Mouse (Mus musculus) embryonic facial prominence, embryonic 14.5 days (tissue): ENCODE measurements around the gene Sntn. TPM values are rescaled to one million over a fixed set of nuclear protein-coding genes. Genes with fewer than 3 reads are reported as not detected.

Experiments used
- ATAC-seq: fragments of 200-750 bp; cut with Nextera tagmentation; 2 replicates; pipeline ENCODE4 v1.8.0; 2017; ENCODE audit warnings: low read depth, moderate number of reproducible peaks, moderate TSS enrichment
- DNase-seq: peaks from one replicate; pipeline ENCODE4 v3.0.0-alpha.2; 2015; ENCODE audit warnings: low spot score
- H3K27ac ChIP-seq: fragments of 300-500 bp; sonication (generic); replicated peaks from 2 replicates; pipeline ENCODE4 v1.5.1; 2014; ENCODE audit warnings: low read depth, mild to moderate bottlenecking, low read length, moderate library complexity
- H3K27me3 ChIP-seq: fragments of 300-500 bp; sonication (generic); replicated peaks from 2 replicates; pipeline ENCODE4 v1.6.1; 2014; ENCODE audit warnings: low read length; ENCODE audit not compliant: control insufficient read depth, insufficient read depth
- H3K36me3 ChIP-seq: fragments of 300-500 bp; sonication (generic); 2 replicates; pipeline ENCODE4 v1.6.1; 2014; ENCODE audit warnings: low read length, mixed read lengths; ENCODE audit not compliant: control insufficient read depth, insufficient read depth
- H3K4me1 ChIP-seq: fragments of 300-500 bp; sonication (generic); 2 replicates; pipeline ENCODE4 v1.6.1; 2014; ENCODE audit warnings: antibody characterized with exemption, low read length; ENCODE audit not compliant: control insufficient read depth, insufficient read depth
- H3K4me2 ChIP-seq: fragments of 300-500 bp; sonication (generic); 2 replicates; pipeline ENCODE4 v1.6.1; 2014; ENCODE audit warnings: low read depth, mild to moderate bottlenecking, low read length, moderate library complexity, mixed read lengths
- H3K4me3 ChIP-seq: fragments of 300-500 bp; sonication (generic); 2 replicates; pipeline ENCODE4 v1.5.1; 2014; ENCODE audit warnings: low read depth, mild to moderate bottlenecking, low read length
- H3K9ac ChIP-seq: fragments of 300-500 bp; sonication (generic); 2 replicates; pipeline ENCODE4 v1.6.1; 2014; ENCODE audit warnings: low read depth, mild to moderate bottlenecking, low read length, moderate library complexity, mixed read lengths
- H3K9me3 ChIP-seq: fragments of 300-500 bp; sonication (generic); 2 replicates; pipeline ENCODE4 v1.6.1; 2016; ENCODE audit warnings: low read length; ENCODE audit not compliant: control insufficient read depth
- WGBS: fragments of 180-500 bp; shearing (Covaris S2); extraction: QIAGEN DNeasy Blood & Tissue Kit; methylation state at CpG from one replicate; pipeline ENCODE4 v1.1.7; 2014; 5-methylcytosine and 5-hydroxymethylcytosine counted together
- polyA plus RNA-seq: library from polyadenylated mRNA; unstranded; fragments of >200 nt; fragmentation: Nextera tagmentation; extraction: Ambion mirVana; gene quantifications from 2 replicates; pipeline ENCODE4 v1.2.1, GENCODE M21; 2014

Gene Sntn
- 1.3 TPM in 1 of 2 replicates, not detected in the other for polyA plus RNA-seq

DNA sequence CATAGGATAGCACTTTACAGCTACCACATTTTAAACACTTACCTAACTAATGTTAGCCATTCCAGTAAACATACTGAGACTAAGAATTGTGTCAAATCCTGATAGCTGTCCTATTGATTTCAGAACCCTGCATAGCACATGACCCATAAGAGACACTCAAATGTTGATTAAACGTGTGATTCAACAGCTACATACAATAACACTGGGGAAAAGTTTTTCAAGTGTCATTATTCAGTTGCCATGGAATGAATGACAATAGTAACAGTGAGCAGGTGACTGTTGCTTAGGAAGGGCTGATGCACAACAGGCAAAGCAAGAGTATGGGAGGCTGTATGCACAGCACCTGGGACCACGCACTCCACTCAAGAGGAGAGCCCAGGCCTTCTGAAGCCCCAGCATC lies at the start of gene Sntn:
Gene Sntn, plus strand, starts transcription at position 301 of the 400 bp plus-strand sequence.
- H3K27me3 ChIP-seq = no peaks in the 10 kb centered on the region
- no peak within 1 kb of the TSS for H3K4me3 ChIP-seq
- DNase-seq (no peak), ATAC-seq (no peak)
- H3K9me3 ChIP-seq = no peaks in the 10 kb centered on the region
- no peak within 1 kb of the TSS for H3K4me2 ChIP-seq
- no peaks in the 10 kb centered on the region for H3K4me1 ChIP-seq
- H3K27ac ChIP-seq = no peak within 1 kb of the TSS
- WGBS = 78% methylated on average over 2 of the region's 2 CpGs
- no peak within 1 kb of the TSS for H3K9ac ChIP-seq
- no peaks in the 10 kb centered on the region for H3K36me3 ChIP-seq

DNA sequence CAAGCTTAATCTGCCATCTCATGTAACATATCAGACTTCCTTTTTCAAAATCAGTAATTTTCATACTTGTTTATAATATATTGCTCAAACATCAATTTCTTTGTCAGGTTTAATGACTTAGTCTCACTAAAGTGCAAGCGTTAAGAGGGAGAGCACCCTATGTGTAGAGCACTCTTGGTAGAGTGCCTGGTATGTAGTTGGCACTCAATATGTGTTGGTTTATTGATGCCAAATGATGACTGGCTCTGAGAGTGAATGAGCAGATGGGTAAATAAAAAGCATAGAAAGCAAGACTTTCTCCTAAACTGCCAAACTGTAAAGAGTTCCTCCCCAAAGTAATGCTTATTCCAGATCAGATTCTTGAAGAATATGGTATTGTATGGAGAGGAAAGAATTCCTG lies 20.8 kb upstream of the Sntn start:
- WGBS = 96% methylated on average over 1 of the region's 1 CpGs
- no peaks in the 10 kb centered on the region for H3K27me3 ChIP-seq
- H3K4me3 ChIP-seq = no peak overlapping the region
- no peak overlapping the region for H3K27ac ChIP-seq
- H3K36me3 ChIP-seq = no peaks in the 10 kb centered on the region
- H3K9ac ChIP-seq = no peak overlapping the region
- ATAC-seq = no peak
- DNase-seq = no peak
- H3K9me3 ChIP-seq = no peaks in the 10 kb centered on the region
- peaks cover 4% of the 10 kb centered on the region; the same call in 1 of the 2 replicates for H3K4me1 ChIP-seq
- H3K4me2 ChIP-seq = no peak overlapping the region

DNA sequence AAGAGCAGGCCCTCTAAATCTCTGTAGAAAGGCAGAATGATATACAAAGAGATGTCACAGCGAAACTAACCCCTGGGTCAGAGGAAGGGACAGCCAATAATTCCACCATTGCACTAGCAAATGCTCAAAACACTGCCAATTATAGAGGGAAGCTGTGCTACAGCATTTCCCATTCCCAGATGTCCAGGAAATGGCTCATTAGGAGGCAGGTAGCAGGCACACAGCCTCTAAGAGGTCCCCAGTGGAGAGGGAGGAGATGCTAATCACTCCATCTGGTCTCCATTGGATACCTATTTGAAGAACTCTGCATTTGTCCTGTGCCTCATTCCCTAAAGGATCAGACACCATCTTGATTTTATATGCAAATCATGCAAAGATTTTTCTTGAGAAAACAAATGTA lies 19.6 kb upstream of the Sntn start:
- H3K9ac ChIP-seq = no peak overlapping the region
- no peak overlapping the region for H3K4me2 ChIP-seq
- 33% methylated on average over 1 of the region's 1 CpGs for WGBS

DNA sequence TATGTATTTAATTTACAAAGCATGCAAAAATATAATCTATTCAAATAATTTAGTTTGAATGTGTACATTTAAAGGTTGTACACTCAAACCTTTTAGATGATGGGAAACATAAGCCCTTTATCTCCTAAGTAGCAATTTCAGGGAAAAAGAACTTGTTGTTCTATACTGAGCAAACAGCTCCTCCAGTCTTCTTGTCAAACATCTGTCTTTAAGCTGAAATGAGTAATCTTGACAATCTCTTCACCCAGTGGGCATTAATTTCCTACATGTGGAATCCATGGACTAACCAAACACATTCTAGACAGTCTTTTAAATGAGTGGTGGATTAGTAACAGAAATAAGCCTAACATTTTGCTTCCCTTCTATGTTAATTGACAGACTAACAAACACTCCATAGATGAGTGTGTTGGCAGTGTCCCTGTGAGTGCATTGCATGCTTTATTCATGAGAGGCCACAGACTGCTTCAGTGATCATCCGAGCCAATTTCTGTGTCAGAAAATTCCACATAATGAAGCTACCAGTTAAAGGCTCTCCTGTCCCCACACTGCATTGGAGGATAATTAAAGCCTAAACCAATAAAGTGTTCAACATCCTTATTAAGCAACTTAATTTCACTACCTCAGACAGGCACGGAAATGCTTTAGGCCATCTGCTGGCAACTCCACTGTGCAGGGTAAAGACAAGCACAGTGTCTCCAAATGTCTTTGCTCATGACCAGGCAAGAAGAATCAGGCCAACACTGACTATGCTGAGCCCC lies 19.0 kb upstream of the Sntn start:
- DNase-seq (peak; percentile 21), ATAC-seq (peak; percentile 53)
- no peak overlapping the region for H3K4me3 ChIP-seq
- no peak overlapping the region for H3K4me2 ChIP-seq
- H3K4me1 ChIP-seq = peaks cover 4% of the 10 kb centered on the region; the same call in 1 of the 2 replicates
- no peaks in the 10 kb centered on the region for H3K27me3 ChIP-seq
- no peaks in the 10 kb centered on the region for H3K9me3 ChIP-seq
- H3K27ac ChIP-seq = no peak overlapping the region
- H3K9ac ChIP-seq = no peak overlapping the region
- 41% methylated on average over 2 of the region's 2 CpGs for WGBS
- H3K36me3 ChIP-seq = no peaks in the 10 kb centered on the region

More for the DNA sequence above, 19.6 kb upstream of the Sntn start:
- H3K36me3 ChIP-seq = no peaks in the 10 kb centered on the region
- no peaks in the 10 kb centered on the region for H3K9me3 ChIP-seq
- H3K27me3 ChIP-seq = no peaks in the 10 kb centered on the region
- no peak overlapping the region for H3K4me3 ChIP-seq
- DNase-seq (peak; percentile 61), ATAC-seq (peak; percentile 86; the same call in 1 of the 2 replicates)
- peaks cover 4% of the 10 kb centered on the region; the same call in 1 of the 2 replicates for H3K4me1 ChIP-seq
- H3K27ac ChIP-seq = no peak overlapping the region

DNA sequence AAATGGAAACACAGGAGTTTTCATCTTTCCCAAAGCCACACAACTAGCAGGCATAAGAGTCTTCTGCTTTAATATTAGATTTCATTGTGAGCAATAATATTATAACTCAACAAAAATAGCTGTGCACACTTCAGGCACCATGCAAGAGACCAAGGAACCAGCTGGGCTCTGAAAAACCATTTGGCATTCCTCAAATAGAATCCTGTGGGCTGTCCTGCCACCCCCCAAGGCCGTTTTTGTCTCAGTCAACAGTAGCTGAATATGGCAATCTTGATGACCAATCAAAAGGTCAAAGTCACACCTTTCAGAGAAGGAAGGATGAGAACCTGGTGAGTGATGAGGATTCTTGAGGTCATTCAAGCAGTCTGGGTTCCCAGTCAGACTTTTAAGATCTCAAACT lies 16.0 kb downstream of the Sntn start:
- Histone ChIP-seq H3K36me3 (no peaks in the 10 kb centered on the region), H3K9me3 (no peaks in the 10 kb centered on the region)
- WGBS = 43% methylated on average over 1 of the region's 1 CpGs

DNA sequence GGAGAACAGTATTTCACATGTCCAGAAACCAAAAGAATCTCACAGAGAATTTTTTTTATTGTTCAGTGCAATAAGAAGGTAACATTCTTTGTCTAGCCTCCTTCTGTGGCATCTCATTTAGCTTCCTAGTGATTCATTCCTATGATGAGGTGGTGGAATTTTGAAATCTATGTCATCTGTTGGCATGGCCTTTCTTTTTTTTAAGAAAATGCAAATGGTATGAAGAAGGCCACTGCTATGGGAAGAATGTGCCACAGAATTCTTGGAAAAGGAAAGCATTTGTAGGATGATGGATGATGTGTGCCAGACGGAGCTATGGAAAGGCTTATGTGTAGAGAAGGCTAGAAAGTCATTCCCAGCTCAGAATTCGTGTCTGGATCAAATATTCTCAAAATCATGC lies 19.8 kb downstream of the Sntn start:
- DNase-seq = no peak
- no peak for ATAC-seq
- no peaks in the 10 kb centered on the region for H3K27me3 ChIP-seq
- no peak overlapping the region for H3K27ac ChIP-seq
- H3K4me2 ChIP-seq = no peak overlapping the region
- 51% methylated on average over 2 of the region's 2 CpGs for WGBS
- no peak overlapping the region for H3K4me3 ChIP-seq
- no peaks in the 10 kb centered on the region for H3K9me3 ChIP-seq
- H3K4me1 ChIP-seq = no peaks in the 10 kb centered on the region
- no peaks in the 10 kb centered on the region for H3K36me3 ChIP-seq
- H3K9ac ChIP-seq = no peak overlapping the region

More for the DNA sequence above, 16.0 kb downstream of the Sntn start:
- Histone ChIP-seq H3K27ac (no peak overlapping the region), H3K9ac (no peak overlapping the region), H3K27me3 (no peaks in the 10 kb centered on the region), H3K4me1 (no peaks in the 10 kb centered on the region), H3K4me2 (no peak overlapping the region), H3K4me3 (no peak overlapping the region)
- ATAC-seq (no peak), DNase-seq (no peak)

DNA sequence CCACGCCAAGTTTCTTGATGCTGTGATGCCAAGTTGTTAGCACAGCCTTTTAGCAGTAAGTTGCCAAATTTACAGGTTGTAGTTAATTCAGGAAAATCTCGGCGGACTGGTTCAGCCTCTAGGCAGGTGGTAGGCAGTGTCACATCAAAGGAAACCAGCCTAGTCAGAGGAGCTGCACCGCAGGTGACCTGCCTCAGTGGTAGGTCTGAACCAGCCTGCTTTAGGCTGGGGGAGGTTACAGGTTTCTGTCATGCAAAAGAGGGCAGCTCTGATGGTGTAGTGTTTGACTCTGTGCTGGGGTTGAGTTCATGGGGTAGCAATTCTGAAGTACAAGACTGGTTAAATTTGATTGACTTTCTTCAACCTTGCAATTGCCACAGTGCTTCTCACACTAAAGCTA lies 61.6 kb downstream of the Sntn start:
- ATAC-seq (no peak), DNase-seq (peak; percentile 30)
- 29% methylated on average over 4 of the region's 4 CpGs for WGBS
- Histone ChIP-seq H3K4me3 (no peak overlapping the region), H3K27ac (no peak overlapping the region), H3K36me3 (no peaks in the 10 kb centered on the region), H3K4me2 (no peak overlapping the region), H3K27me3 (no peaks in the 10 kb centered on the region), H3K9me3 (no peaks in the 10 kb centered on the region), H3K4me1 (no peaks in the 10 kb centered on the region), H3K9ac (no peak overlapping the region)
